Mouse (Mus musculus) heart, embryonic 12.5 days (tissue): ENCODE measurements around the gene 6430548M08Rik. TPM values are rescaled to one million over a fixed set of nuclear protein-coding genes. Genes with fewer than 3 reads are reported as not detected.

Experiments
- polyA plus RNA-seq: library from polyadenylated mRNA; unstranded; fragments of >200 nt; fragmentation: Nextera tagmentation; extraction: Ambion mirVana; gene quantifications from 2 replicates; pipeline ENCODE4 v1.2.1, GENCODE M21; 2016

Gene 6430548M08Rik
- polyA plus RNA-seq, 1 experiment from 2014 or later: 13.8 TPM

Other genes with a start within 250 kb of the 6430548M08Rik start
- 112 and 116 TPM in 2 replicates for gene Usp10, start 203.8 kb upstream of the 6430548M08Rik start, polyA plus RNA-seq
- 4.0 TPM in 1 of 2 replicates, not detected in the other for gene Gm20388, start 203.3 kb upstream of the 6430548M08Rik start, polyA plus RNA-seq
- 3.7 and 4.1 TPM in 2 replicates for gene Crispld2, start 121.7 kb upstream of the 6430548M08Rik start, polyA plus RNA-seq
- 33.9 and 34.9 TPM in 2 replicates for gene Zdhhc7, start 12.7 kb upstream of the 6430548M08Rik start, polyA plus RNA-seq
- not detected in 2 replicates for gene Fam92b, start 63.3 kb downstream of the 6430548M08Rik start, polyA plus RNA-seq
- gene Gse1, start 114.3 kb downstream of the 6430548M08Rik start, polyA plus RNA-seq: 14.0 and 15.3 TPM in 2 replicates